Mouse (Mus musculus): ENCODE data around the gene Ppp4r1.

GRCm38 (mm10) chr17:65743664-65744330, 38.6 kb upstream of the Ppp4r1 start:
- no peak for TF ChIP-seq POLR2A (IDR thresholded peaks at IDR 0.05; ENCODE audit: insufficient read depth, low read depth, low read length)
- no peak for TF ChIP-seq CTCF (IDR thresholded peaks at IDR 0.05)

All from heart, adult 2 months (tissue).